Mouse (Mus musculus) olfactory bulb, adult 2 months (tissue): ENCODE results near the gene Dqx1.

Experiments
- CTCF ChIP-seq: fragments of 200-500 bp; IDR thresholded peaks from 2 replicates; pipeline ENCODE4 v1.5.1; 2012; ENCODE audit warnings: low read depth, mild to moderate bottlenecking, low read length, moderate library complexity; ENCODE audit not compliant: insufficient read depth
- POLR2A ChIP-seq: fragments of 200-500 bp; IDR thresholded peaks from 2 replicates; pipeline ENCODE4 v1.6.1; 2012; ENCODE audit warnings: mild to moderate bottlenecking, low read depth, low read length, moderate library complexity; ENCODE audit not compliant: insufficient read depth

GRCm38 (mm10) chr6:83008659-83009058, 49.0 kb upstream of the Dqx1 start:
- TF ChIP-seq CTCF (no peak), POLR2A (no peak)
